Mouse (Mus musculus): Measurements from ENCODE around the gene Gm45261.

Gm45261 gene

GRCm38 (mm10) chr1:80412521-80412920 is 48.7 kb downstream of the Gm45261 start:
- in situ Hi-C loops (cut with MboI; ENCODE audit: unreplicated experiment in 2 of 2), result loop anchor here (5.0 to 25.0 kb wide), 6 partner anchors 105 to 1708 kb away; no protein-coding TSS in a partner anchor

- in situ Hi-C loops (cut with MboI; ENCODE audit: unreplicated experiment in 2 of 2), result loop anchor here (5.0 to 25.0 kb wide), 6 partner anchors 107 to 1706 kb away; no protein-coding TSS in a partner anchor
These were observed 50.8 kb downstream of the Gm45261 start for GRCm38 (mm10) chr1:80410229-80410973.

- in situ Hi-C loops (cut with MboI; ENCODE audit: unreplicated experiment in 2 of 2), result loop anchor here (5.0 to 25.0 kb wide), 7 partner anchors 108 to 1705 kb away; no protein-coding TSS in a partner anchor
These were observed 51.7 kb downstream of the Gm45261 start for GRCm38 (mm10) chr1:80409467-80410105.

GRCm38 (mm10) chr1:80408586-80408985 is 52.7 kb downstream of the Gm45261 start:
- in situ Hi-C loops (cut with MboI; ENCODE audit: unreplicated experiment in 2 of 2), result loop anchor here (5.0 to 25.0 kb wide), 4 partner anchors 134 to 1696 kb away; no protein-coding TSS in a partner anchor

- in situ Hi-C loops (cut with MboI; ENCODE audit: unreplicated experiment in 2 of 2), result loop anchor here (10.0 to 25.0 kb wide), 3 partner anchors 129 to 1692 kb away; no protein-coding TSS in a partner anchor
These were observed 57.1 kb downstream of the Gm45261 start for GRCm38 (mm10) chr1:80404196-80404595.

- in situ Hi-C loops (cut with MboI; ENCODE audit: unreplicated experiment in 2 of 2), result loop anchor here (10.0 to 25.0 kb wide), 3 partner anchors 129 to 1691 kb away; no protein-coding TSS in a partner anchor
These were observed 57.8 kb downstream of the Gm45261 start for GRCm38 (mm10) chr1:80403366-80403893.

GRCm38 (mm10) chr1:80401961-80402360 is 59.3 kb downstream of the Gm45261 start:
- in situ Hi-C loops (cut with MboI; ENCODE audit: unreplicated experiment in 2 of 2), result loop anchor here (10.0 to 25.0 kb wide), 3 partner anchors 127 to 1690 kb away; no protein-coding TSS in a partner anchor
